ENCODE assay signal across 8 mouse cellular contexts in genomic region chr11:108222616-108223015, GRCm38 (mm10).
DNase-seq lines count a peak whose midpoint lies in the region; ATAC-seq and TF ChIP-seq lines count a peak whose summit lies in the region.

No protein-coding gene starts in this region.

- H3K36me3 ChIP-seq in hindbrain, embryonic 15.5 days, result no peaks in the 10 kb centered on the region
- H3K36me3 ChIP-seq in hindbrain, embryonic 10.5 days, result no peaks in the 10 kb centered on the region
- no peaks in the 10 kb centered on the region for H3K36me3 ChIP-seq in macrophage (ENCODE audit: inconsistent target)

- peaks cover 59% of the 10 kb centered on the region for H3K4me1 ChIP-seq in hindbrain, embryonic 15.5 days (replicated peaks)
- H3K4me1 ChIP-seq in hindbrain, embryonic 10.5 days (replicated peaks), result peaks cover 29% of the 10 kb centered on the region
- peaks cover 6% of the 10 kb centered on the region for H3K4me1 ChIP-seq in bone marrow, adult 2 months (ENCODE audit: control insufficient read depth, insufficient read depth, low read length)

- H3K27ac ChIP-seq in hindbrain, embryonic 15.5 days (replicated peaks), result peak overlapping the region; percentile 30; the same call in 1 of the 2 replicates
- no peak overlapping the region for H3K27ac ChIP-seq in hindbrain, embryonic 10.5 days
- peak overlapping the region; percentile 44 for H3K27ac ChIP-seq in bone marrow, adult 2 months (ENCODE audit: control insufficient read depth, insufficient read depth, low read depth, low read length, poor library complexity)
- peak overlapping the region; percentile 61 for H3K27ac ChIP-seq in macrophage

- no peak for TF ChIP-seq CTCF in bone marrow, adult 2 months (IDR thresholded peaks at IDR 0.05; ENCODE audit: control insufficient read depth, insufficient read depth, low read length)

- no peak overlapping the region for H3K9ac ChIP-seq in hindbrain, embryonic 15.5 days

- H3K9me3 ChIP-seq in hindbrain, embryonic 15.5 days, result no peaks in the 10 kb centered on the region
- no peaks in the 10 kb centered on the region for H3K9me3 ChIP-seq in hindbrain, embryonic 10.5 days

- intact Hi-C loops in heart, postnatal 36 days (cut with DNase I), result no loop called here

- no peak for TF ChIP-seq POLR2A in bone marrow, adult 2 months (IDR thresholded peaks at IDR 0.05; ENCODE audit: borderline replicate concordance, control insufficient read depth, low read depth, low read length)

- DNase-seq in hindbrain, embryonic 10.5 days (ENCODE audit: low spot score), result no peak
- peak; percentile 29 to 47 for DNase-seq in heart, postnatal 36 days
- DNase-seq in adrenal gland, adult 8-10 months, result no peak
- DNase-seq in adrenal gland, postnatal 10 days, result no peak
- no peak for DNase-seq in cerebellum, adult 9-10 months

- WGBS in hindbrain, embryonic 15.5 days, result 74% methylated on average over 8 of the region's 8 CpGs
- WGBS in hindbrain, embryonic 10.5 days, result 87% methylated on average over 8 of the region's 8 CpGs
- 4% methylated on average over 8 of the region's 8 CpGs for WGBS in bone marrow, adult 2 months
- WGBS in macrophage (ENCODE audit: missing documents), result 3% methylated on average over 8 of the region's 8 CpGs

- no peak for ATAC-seq in hindbrain, embryonic 15.5 days (ENCODE audit: low FRiP score, low read depth)

- H3K79me2 ChIP-seq in macrophage (ENCODE audit: inconsistent target), result no peaks in the 10 kb centered on the region

- no peak overlapping the region for H3K4me2 ChIP-seq in hindbrain, embryonic 15.5 days

- H3K27me3 ChIP-seq in hindbrain, embryonic 15.5 days, result no peaks in the 10 kb centered on the region
- H3K27me3 ChIP-seq in hindbrain, embryonic 10.5 days (ENCODE audit: insufficient read depth, poor library complexity, severe bottlenecking), result no peaks in the 10 kb centered on the region

- H3K4me3 ChIP-seq in hindbrain, embryonic 15.5 days, result no peak overlapping the region
- no peak overlapping the region for H3K4me3 ChIP-seq in hindbrain, embryonic 10.5 days
- H3K4me3 ChIP-seq in bone marrow, adult 2 months (replicated peaks; ENCODE audit: control insufficient read depth, low read depth, low read length), result peak overlapping the region; percentile 18
- H3K4me3 ChIP-seq in macrophage (ENCODE audit: inconsistent target), result no peak overlapping the region

Comparison
In these comparisons a context has a peak if more than half of its experiments do, and no peak if none do; other contexts are left out.
1. DNase-seq: peak in heart, postnatal 36 days (2 of 2); none in hindbrain, embryonic 10.5 days (single experiment), adrenal gland, adult 8-10 months (single experiment), adrenal gland, postnatal 10 days (single experiment) and cerebellum, adult 9-10 months (single experiment).